Mouse (Mus musculus) liver, embryonic 13.5 days (tissue): ENCODE results near the gene Kank4. TPM values are rescaled to one million over a fixed set of nuclear protein-coding genes. Genes with fewer than 3 reads are reported as not detected.

ENCODE experiments used
- ATAC-seq: fragments of 200-750 bp; cut with Nextera tagmentation; 2 replicates; pipeline ENCODE4 v1.8.0; 2017; ENCODE audit warnings: low read depth, mild to moderate bottlenecking, moderate number of reproducible peaks, moderate library complexity
- DNase-seq: peaks from one replicate; pipeline ENCODE4 v3.0.0; 2022
- H3K27ac ChIP-seq: fragments of 300-500 bp; sonication (generic); 2 replicates; pipeline ENCODE4 v1.5.1; 2015; ENCODE audit warnings: moderate library complexity, mild to moderate bottlenecking, inconsistent platforms
- H3K27me3 ChIP-seq: fragments of 300-500 bp; sonication (generic); 2 replicates; pipeline ENCODE4 v1.6.1; 2015; ENCODE audit warnings: mild to moderate bottlenecking, inconsistent platforms
- H3K36me3 ChIP-seq: fragments of 300-500 bp; sonication (generic); 2 replicates; pipeline ENCODE4 v1.6.1; 2015; ENCODE audit warnings: mild to moderate bottlenecking, inconsistent platforms
- H3K4me1 ChIP-seq: fragments of 300-500 bp; sonication (generic); replicated peaks from 2 replicates; pipeline ENCODE4 v1.6.1; 2015; ENCODE audit warnings: inconsistent platforms
- H3K4me2 ChIP-seq: fragments of 300-500 bp; sonication (generic); 2 replicates; pipeline ENCODE4 v1.6.1; 2015; ENCODE audit warnings: inconsistent platforms, mild to moderate bottlenecking, moderate library complexity
- H3K4me3 ChIP-seq: fragments of 300-500 bp; sonication (generic); replicated peaks from 2 replicates; pipeline ENCODE4 v1.5.1; 2015; ENCODE audit warnings: mild to moderate bottlenecking, inconsistent platforms
- H3K9ac ChIP-seq: fragments of 300-500 bp; sonication (generic); 2 replicates; pipeline ENCODE4 v1.6.1; 2015; ENCODE audit warnings: mild to moderate bottlenecking, inconsistent platforms
- H3K9me3 ChIP-seq: fragments of 300-500 bp; sonication (generic); replicated peaks from 2 replicates; pipeline ENCODE4 v1.6.1; 2016; ENCODE audit warnings: inconsistent platforms
- WGBS: fragments of 180-500 bp; shearing (Covaris S2); methylation state at CpG from one replicate; pipeline ENCODE4 v1.1.7; 2015; ENCODE audit not compliant: insufficient replicate concordance; 5-methylcytosine and 5-hydroxymethylcytosine counted together
- polyA plus RNA-seq: library from polyadenylated mRNA; unstranded; fragments of >200 nt; fragmentation: Nextera tagmentation; extraction: Ambion mirVana; gene quantifications from 2 replicates; pipeline ENCODE4 v1.2.1, GENCODE M21; 2015

The Kank4 gene
- polyA plus RNA-seq, 1 experiment from 2014 or later, result 0.07 TPM

GRCm38 (mm10) chr4:98767134-98768133 is 49.9 kb downstream of the Kank4 start:
- 67% methylated on average over 14 of the region's 14 CpGs for WGBS
- Histone ChIP-seq H3K4me3 (no peak overlapping the region), H3K27me3 (no peaks in the 10 kb centered on the region), H3K9ac (no peak overlapping the region), H3K9me3 (no peaks in the 10 kb centered on the region), H3K36me3 (no peaks in the 10 kb centered on the region), H3K27ac (no peak overlapping the region), H3K4me1 (no peaks in the 10 kb centered on the region), H3K4me2 (no peak overlapping the region)
- DNase-seq (no peak), ATAC-seq (no peak)

- no peaks in the 10 kb centered on the region for H3K36me3 ChIP-seq
- no peak overlapping the region for H3K27ac ChIP-seq
- no peak overlapping the region for H3K9ac ChIP-seq
- 0 out of 2 replicates have a peak, but pooled peaks have one; percentile 15 for ATAC-seq
- no peaks in the 10 kb centered on the region for H3K27me3 ChIP-seq
- no peaks in the 10 kb centered on the region for H3K4me1 ChIP-seq
- 54% methylated on average over 3 of the region's 3 CpGs for WGBS
- no peaks in the 10 kb centered on the region for H3K9me3 ChIP-seq
- no peak overlapping the region for H3K4me2 ChIP-seq
- no peak overlapping the region for H3K4me3 ChIP-seq
- no peak for DNase-seq
Observed at GRCm38 (mm10) chr4:98758872-98759518, 58.3 kb downstream of the Kank4 start.

DNA sequence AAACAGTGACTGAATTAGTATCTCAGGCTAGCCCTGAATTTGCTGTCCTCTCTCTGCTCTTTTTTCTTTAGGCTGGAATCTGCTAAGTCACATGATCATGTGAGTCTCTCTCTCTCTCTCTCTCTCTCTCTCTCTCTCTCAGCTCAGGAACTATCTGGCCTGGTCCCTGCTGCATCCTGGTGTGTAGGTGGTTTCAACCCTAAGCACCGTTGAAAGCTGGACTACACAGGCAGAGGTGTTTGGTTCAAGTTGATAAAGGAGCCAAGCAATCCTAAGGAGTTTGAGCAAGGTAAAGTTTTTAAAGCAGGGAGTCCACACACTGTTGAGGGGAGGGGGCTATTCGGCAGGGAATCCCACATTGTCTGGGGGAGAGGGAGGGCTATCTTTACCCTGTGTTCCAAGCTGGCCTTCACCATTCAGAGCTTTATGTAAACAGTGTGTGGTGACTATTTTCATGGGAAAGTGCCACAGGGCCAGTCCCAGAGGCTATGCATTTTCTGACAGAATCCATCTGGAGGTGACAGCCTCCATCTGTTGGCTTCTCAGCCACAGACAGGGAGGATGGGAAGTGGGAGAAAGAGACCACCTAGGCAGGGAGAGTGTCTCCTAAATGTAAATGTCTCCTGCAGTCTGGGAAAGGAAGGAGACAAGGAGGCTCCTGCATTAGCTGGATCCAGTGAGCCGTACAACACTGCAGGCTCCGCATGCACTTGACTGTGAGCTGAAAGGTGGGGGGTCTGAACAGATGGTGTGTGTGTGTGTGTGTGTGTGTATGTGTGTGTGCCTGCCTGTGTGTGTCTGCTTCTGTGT is 59.1 kb downstream of the Kank4 start:
- Histone ChIP-seq H3K36me3 (no peaks in the 10 kb centered on the region), H3K9me3 (no peaks in the 10 kb centered on the region), H3K4me3 (no peak overlapping the region), H3K27me3 (no peaks in the 10 kb centered on the region), H3K9ac (no peak overlapping the region), H3K27ac (no peak overlapping the region), H3K4me2 (no peak overlapping the region), H3K4me1 (no peaks in the 10 kb centered on the region)
- WGBS, result 56% methylated on average over 4 of the region's 4 CpGs
- DNase-seq (no peak), ATAC-seq (no peak)

GRCm38 (mm10) chr4:98756141-98756540 is 61.2 kb downstream of the Kank4 start:
- no peak for ATAC-seq
- WGBS, result 69% methylated on average over 11 of the region's 11 CpGs
- H3K4me3 ChIP-seq, result no peak overlapping the region
- H3K27ac ChIP-seq, result no peak overlapping the region
- no peaks in the 10 kb centered on the region for H3K36me3 ChIP-seq
- no peaks in the 10 kb centered on the region for H3K4me1 ChIP-seq
- DNase-seq, result no peak
- H3K9me3 ChIP-seq, result no peaks in the 10 kb centered on the region
- no peak overlapping the region for H3K4me2 ChIP-seq
- no peaks in the 10 kb centered on the region for H3K27me3 ChIP-seq
- H3K9ac ChIP-seq, result no peak overlapping the region

DNA sequence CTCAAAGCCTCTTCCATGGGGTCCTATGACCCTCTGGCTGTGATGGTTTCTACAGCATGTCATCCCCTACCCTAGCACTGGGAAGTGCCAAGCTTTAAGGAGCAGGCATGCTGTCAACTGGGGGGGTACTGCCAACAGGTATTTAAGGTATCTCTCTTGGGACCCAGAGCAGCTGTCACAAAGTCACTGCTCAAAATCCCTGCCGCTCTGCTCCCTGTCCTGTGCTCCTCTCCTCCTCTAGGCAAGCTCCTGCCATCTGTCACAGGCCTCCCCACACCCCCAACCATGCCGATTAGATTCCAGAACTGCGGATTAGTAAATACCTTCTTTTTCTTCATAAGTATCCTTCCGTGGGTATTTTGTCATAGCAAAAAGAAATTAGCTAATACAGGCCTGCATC is 62.9 kb downstream of the Kank4 start:
- Histone ChIP-seq H3K27me3 (no peaks in the 10 kb centered on the region), H3K27ac (no peak overlapping the region), H3K9me3 (no peaks in the 10 kb centered on the region), H3K9ac (no peak overlapping the region), H3K4me2 (no peak overlapping the region), H3K4me3 (no peak overlapping the region), H3K36me3 (no peaks in the 10 kb centered on the region), H3K4me1 (no peaks in the 10 kb centered on the region)
- 70% methylated on average over 4 of the region's 4 CpGs for WGBS
- ATAC-seq, result no peak
- DNase-seq, result no peak

DNA sequence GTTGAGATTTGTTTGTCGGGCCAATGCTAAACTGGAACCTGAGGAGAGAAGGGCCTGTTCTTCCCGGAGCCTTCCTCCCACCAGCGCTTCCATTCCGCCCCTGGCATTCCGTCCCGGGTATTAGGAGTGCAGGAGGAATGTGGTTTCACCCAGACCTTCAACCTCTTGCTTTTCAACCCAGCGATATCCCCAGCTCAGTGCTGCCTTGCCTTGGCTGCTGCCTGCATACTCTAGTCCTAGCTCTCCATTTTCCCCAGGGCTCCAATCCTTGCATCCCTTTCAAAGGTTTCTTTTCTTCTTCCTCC is 73.5 kb downstream of the Kank4 start:
- H3K27ac ChIP-seq, result no peak overlapping the region

GRCm38 (mm10) chr4:98743209-98743905 is 74.0 kb downstream of the Kank4 start:
- 57% methylated on average over 3 of the region's 3 CpGs for WGBS
- H3K9me3 ChIP-seq, result no peaks in the 10 kb centered on the region
- H3K4me2 ChIP-seq, result no peak overlapping the region
- no peaks in the 10 kb centered on the region for H3K36me3 ChIP-seq
- no peaks in the 10 kb centered on the region for H3K27me3 ChIP-seq
- no peak overlapping the region for H3K9ac ChIP-seq
- no peak overlapping the region for H3K27ac ChIP-seq
- no peak overlapping the region for H3K4me3 ChIP-seq
- ATAC-seq, result no peak
- H3K4me1 ChIP-seq, result no peaks in the 10 kb centered on the region
- DNase-seq, result no peak

More for the DNA sequence above, 73.5 kb downstream of the Kank4 start:
- ATAC-seq, result no peak
- no peak overlapping the region for H3K4me2 ChIP-seq
- H3K4me1 ChIP-seq, result no peaks in the 10 kb centered on the region
- H3K4me3 ChIP-seq, result no peak overlapping the region
- no peaks in the 10 kb centered on the region for H3K27me3 ChIP-seq
- H3K36me3 ChIP-seq, result no peaks in the 10 kb centered on the region
- H3K9me3 ChIP-seq, result no peaks in the 10 kb centered on the region
- no peak overlapping the region for H3K9ac ChIP-seq
- 32% methylated on average over 7 of the region's 7 CpGs for WGBS
- DNase-seq, result no peak

DNA sequence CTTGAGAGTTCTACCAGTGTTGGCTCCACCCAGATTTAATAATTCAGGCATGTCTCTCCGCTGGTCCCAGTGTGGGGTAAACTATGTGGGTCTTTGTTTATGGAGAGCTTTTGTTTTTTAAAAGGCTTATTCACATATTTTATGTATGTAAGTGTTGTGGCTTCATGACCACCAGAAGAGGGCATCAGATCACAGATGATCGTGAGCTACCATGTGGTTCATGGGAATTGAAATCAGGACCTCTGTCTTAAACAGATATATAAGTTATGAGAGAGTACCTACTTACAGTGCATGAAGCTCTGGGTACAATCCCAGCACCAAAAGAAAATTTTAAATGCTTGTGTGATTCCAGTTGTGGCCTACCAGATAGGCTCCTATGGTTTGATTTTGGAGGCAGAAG is 77.6 kb downstream of the Kank4 start:
- 31% methylated on average over 2 of the region's 2 CpGs for WGBS

GRCm38 (mm10) chr4:98733660-98734059 is 83.7 kb downstream of the Kank4 start:
- no peak for DNase-seq
- Histone ChIP-seq H3K36me3 (no peaks in the 10 kb centered on the region), H3K9me3 (no peaks in the 10 kb centered on the region), H3K4me2 (no peak overlapping the region), H3K9ac (no peak overlapping the region), H3K4me3 (no peak overlapping the region), H3K27me3 (peaks cover 5% of the 10 kb centered on the region), H3K4me1 (no peaks in the 10 kb centered on the region), H3K27ac (no peak overlapping the region)
- 86% methylated on average over 16 of the region's 16 CpGs for WGBS
- no peak for ATAC-seq

More for the DNA sequence above, 77.6 kb downstream of the Kank4 start:
- no peak for DNase-seq
- ATAC-seq, result no peak
- H3K36me3 ChIP-seq, result no peaks in the 10 kb centered on the region
- H3K9ac ChIP-seq, result no peak overlapping the region
- H3K4me1 ChIP-seq, result no peaks in the 10 kb centered on the region
- no peaks in the 10 kb centered on the region for H3K27me3 ChIP-seq
- H3K4me3 ChIP-seq, result no peak overlapping the region
- H3K9me3 ChIP-seq, result no peaks in the 10 kb centered on the region
- no peak overlapping the region for H3K4me2 ChIP-seq
- no peak overlapping the region for H3K27ac ChIP-seq

- Histone ChIP-seq H3K4me3 (no peak overlapping the region), H3K9me3 (no peaks in the 10 kb centered on the region), H3K9ac (no peak overlapping the region), H3K36me3 (no peaks in the 10 kb centered on the region), H3K4me2 (no peak overlapping the region), H3K4me1 (peaks cover 4% of the 10 kb centered on the region; the same call in 1 of the 2 replicates), H3K27me3 (peaks cover 34% of the 10 kb centered on the region), H3K27ac (no peak overlapping the region)
- DNase-seq (no peak), ATAC-seq (no peak)
- 23% methylated on average over 7 of the region's 7 CpGs for WGBS
Observed at GRCm38 (mm10) chr4:98728716-98729115, 88.6 kb downstream of the Kank4 start.

DNA sequence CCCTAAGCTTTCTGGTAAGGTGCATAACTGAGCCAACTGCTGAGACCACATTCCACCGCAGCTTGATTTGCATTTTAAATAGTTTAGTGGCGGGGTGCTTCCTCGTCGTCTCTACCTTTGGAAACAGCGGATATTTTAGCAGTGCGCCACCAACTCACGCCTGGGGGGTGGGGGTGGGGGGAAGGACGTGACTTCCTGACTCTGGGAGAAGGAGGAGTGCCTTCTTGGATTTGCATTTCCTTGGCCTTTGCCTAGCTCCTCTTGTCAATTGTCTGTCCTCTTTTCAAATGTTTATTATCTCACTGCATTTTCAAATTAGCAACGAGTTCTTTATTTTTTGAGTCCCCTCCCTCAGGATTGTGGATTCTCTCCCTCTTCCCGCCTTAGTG is 89.4 kb downstream of the Kank4 start:
- no peak overlapping the region for H3K4me3 ChIP-seq
- H3K9ac ChIP-seq, result no peak overlapping the region
- peaks cover 4% of the 10 kb centered on the region; the same call in 1 of the 2 replicates for H3K4me1 ChIP-seq
- 3% methylated on average over 10 of the region's 10 CpGs for WGBS
- no peak for ATAC-seq
- H3K27me3 ChIP-seq, result peaks cover 34% of the 10 kb centered on the region
- no peak for DNase-seq
- H3K9me3 ChIP-seq, result no peaks in the 10 kb centered on the region
- no peaks in the 10 kb centered on the region for H3K36me3 ChIP-seq
- no peak overlapping the region for H3K27ac ChIP-seq
- H3K4me2 ChIP-seq, result no peak overlapping the region
